Mouse (Mus musculus): Measurements from ENCODE around the gene Gpr146. TPM values are rescaled to one million over a fixed set of nuclear protein-coding genes. Genes with fewer than 3 reads are reported as not detected.

The Gpr146 gene
- total and polyA plus RNA-seq, 2 experiments from 2014 or later, result 3.0 to 4.1 TPM

GRCm38 (mm10) chr5:139410056-139410455, 32.6 kb downstream of the Gpr146 start:
- WGBS, result 92% methylated on average over 4 of the region's 4 CpGs
- no peak for TF ChIP-seq CTCF (IDR thresholded peaks at IDR 0.05)
- Histone ChIP-seq H3K27ac (ENCODE audit: low read depth, low read length) (no peak overlapping the region), H3K4me3 (ENCODE audit: low read depth, low read length) (no peak overlapping the region), H3K9ac (replicated peaks; ENCODE audit: low read length, poor library complexity, severe bottlenecking) (no peak overlapping the region), H3K4me2 (ENCODE audit: low read depth, low read length, poor library complexity, severe bottlenecking) (no peak overlapping the region), H3K9me3 (ENCODE audit: low read length) (no peaks in the 10 kb centered on the region), H3K36me3 (ENCODE audit: insufficient read depth, low read length) (0 out of 2 replicates have a peak, but pooled peaks cover 3% of the 10 kb centered on the region), H3K4me1 (ENCODE audit: insufficient read depth, low read length) (no peaks in the 10 kb centered on the region), H3K27me3 (ENCODE audit: insufficient read depth, low read length) (no peaks in the 10 kb centered on the region)
- ATAC-seq (ENCODE audit: low FRiP score), result no peak
- DNase-seq (ENCODE audit: low spot score), result no peak

GRCm38 (mm10) chr5:139411117-139411516, 33.6 kb downstream of the Gpr146 start:
- ATAC-seq (ENCODE audit: low FRiP score) (no peak), DNase-seq (ENCODE audit: low spot score) (no peak)
- no peak overlapping the region for H3K4me3 ChIP-seq (ENCODE audit: low read depth, low read length)
- H3K9ac ChIP-seq (replicated peaks; ENCODE audit: low read length, poor library complexity, severe bottlenecking), result no peak overlapping the region
- H3K36me3 ChIP-seq (ENCODE audit: insufficient read depth, low read length), result 0 out of 2 replicates have a peak, but pooled peaks cover 3% of the 10 kb centered on the region
- no peaks in the 10 kb centered on the region for H3K9me3 ChIP-seq (ENCODE audit: low read length)
- WGBS, result 91% methylated on average over 6 of the region's 6 CpGs
- H3K27ac ChIP-seq (ENCODE audit: low read depth, low read length), result no peak overlapping the region
- no peaks in the 10 kb centered on the region for H3K27me3 ChIP-seq (ENCODE audit: insufficient read depth, low read length)
- no peaks in the 10 kb centered on the region for H3K4me1 ChIP-seq (ENCODE audit: insufficient read depth, low read length)
- H3K4me2 ChIP-seq (ENCODE audit: low read depth, low read length, poor library complexity, severe bottlenecking), result no peak overlapping the region
- no peak for TF ChIP-seq CTCF (IDR thresholded peaks at IDR 0.05)

GRCm38 (mm10) chr5:139411665-139412314, 34.3 kb downstream of the Gpr146 start:
- no peaks in the 10 kb centered on the region for H3K4me1 ChIP-seq (ENCODE audit: insufficient read depth, low read length)
- ATAC-seq (ENCODE audit: low FRiP score) (no peak), DNase-seq (ENCODE audit: low spot score) (no peak)
- 0 out of 2 replicates have a peak, but pooled peaks cover 3% of the 10 kb centered on the region for H3K36me3 ChIP-seq (ENCODE audit: insufficient read depth, low read length)
- WGBS, result 78% methylated on average over 15 of the region's 15 CpGs
- H3K9ac ChIP-seq (replicated peaks; ENCODE audit: low read length, poor library complexity, severe bottlenecking), result no peak overlapping the region
- H3K4me3 ChIP-seq (ENCODE audit: low read depth, low read length), result no peak overlapping the region
- no peaks in the 10 kb centered on the region for H3K9me3 ChIP-seq (ENCODE audit: low read length)
- H3K27ac ChIP-seq (ENCODE audit: low read depth, low read length), result no peak overlapping the region
- H3K27me3 ChIP-seq (ENCODE audit: insufficient read depth, low read length), result no peaks in the 10 kb centered on the region
- H3K4me2 ChIP-seq (ENCODE audit: low read depth, low read length, poor library complexity, severe bottlenecking), result no peak overlapping the region
- no peak for TF ChIP-seq CTCF (IDR thresholded peaks at IDR 0.05)

GRCm38 (mm10) chr5:139413545-139413944, 36.0 kb downstream of the Gpr146 start:
- Histone ChIP-seq H3K36me3 (ENCODE audit: insufficient read depth, low read length) (0 out of 2 replicates have a peak, but pooled peaks cover 3% of the 10 kb centered on the region), H3K9ac (replicated peaks; ENCODE audit: low read length, poor library complexity, severe bottlenecking) (no peak overlapping the region), H3K27me3 (ENCODE audit: insufficient read depth, low read length) (no peaks in the 10 kb centered on the region), H3K9me3 (ENCODE audit: low read length) (no peaks in the 10 kb centered on the region), H3K4me1 (ENCODE audit: insufficient read depth, low read length) (no peaks in the 10 kb centered on the region), H3K27ac (ENCODE audit: low read depth, low read length) (no peak overlapping the region), H3K4me3 (ENCODE audit: low read depth, low read length) (no peak overlapping the region), H3K4me2 (ENCODE audit: low read depth, low read length, poor library complexity, severe bottlenecking) (no peak overlapping the region)
- TF ChIP-seq CTCF (IDR thresholded peaks at IDR 0.05), result no peak
- 86% methylated on average over 4 of the region's 4 CpGs for WGBS
- ATAC-seq (ENCODE audit: low FRiP score) (no peak), DNase-seq (ENCODE audit: low spot score) (no peak)

GRCm38 (mm10) chr5:139415001-139415400, 37.5 kb downstream of the Gpr146 start:
- H3K4me3 ChIP-seq (ENCODE audit: low read depth, low read length), result no peak overlapping the region
- H3K27me3 ChIP-seq (ENCODE audit: insufficient read depth, low read length), result no peaks in the 10 kb centered on the region
- no peak for DNase-seq (ENCODE audit: low spot score)
- H3K4me1 ChIP-seq (ENCODE audit: insufficient read depth, low read length), result no peaks in the 10 kb centered on the region
- 89% methylated on average over 5 of the region's 5 CpGs for WGBS
- no peak overlapping the region for H3K4me2 ChIP-seq (ENCODE audit: low read depth, low read length, poor library complexity, severe bottlenecking)
- 0 out of 2 replicates have a peak, but pooled peaks cover 3% of the 10 kb centered on the region for H3K36me3 ChIP-seq (ENCODE audit: insufficient read depth, low read length)
- no peak overlapping the region for H3K9ac ChIP-seq (replicated peaks; ENCODE audit: low read length, poor library complexity, severe bottlenecking)
- no peak for ATAC-seq (ENCODE audit: low FRiP score)
- H3K9me3 ChIP-seq (ENCODE audit: low read length), result no peaks in the 10 kb centered on the region
- no peak overlapping the region for H3K27ac ChIP-seq (ENCODE audit: low read depth, low read length)
- no peak for TF ChIP-seq CTCF (IDR thresholded peaks at IDR 0.05)

- ATAC-seq (ENCODE audit: low FRiP score) (no peak), DNase-seq (ENCODE audit: low spot score) (no peak)
- peak; percentile 58 for TF ChIP-seq CTCF (IDR thresholded peaks at IDR 0.05)
- Histone ChIP-seq H3K27me3 (ENCODE audit: insufficient read depth, low read length) (no peaks in the 10 kb centered on the region), H3K9ac (replicated peaks; ENCODE audit: low read length, poor library complexity, severe bottlenecking) (no peak overlapping the region), H3K4me2 (ENCODE audit: low read depth, low read length, poor library complexity, severe bottlenecking) (no peak overlapping the region), H3K9me3 (ENCODE audit: low read length) (no peaks in the 10 kb centered on the region), H3K4me1 (ENCODE audit: insufficient read depth, low read length) (no peaks in the 10 kb centered on the region), H3K36me3 (ENCODE audit: insufficient read depth, low read length) (0 out of 2 replicates have a peak, but pooled peaks cover 3% of the 10 kb centered on the region), H3K27ac (ENCODE audit: low read depth, low read length) (no peak overlapping the region), H3K4me3 (ENCODE audit: low read depth, low read length) (no peak overlapping the region)
- WGBS, result 98% methylated on average over 4 of the region's 4 CpGs
Measured at GRCm38 (mm10) chr5:139416942-139417341, 39.4 kb downstream of the Gpr146 start.
